Mouse (Mus musculus) left cerebral cortex, postnatal 25 days (tissue): ENCODE data around the gene Zic1. TPM values are rescaled to one million over a fixed set of nuclear protein-coding genes. Genes with fewer than 3 reads are reported as not detected.

ENCODE experiments used
- DNase-seq, 2 experiments: peaks; one replicate each; pipeline ENCODE4 v3.0.0; 2022; ENCODE audit warnings: low spot score in 2 of 2, mixed read lengths in 1 of 2
- intact Hi-C: fragments of 180-260 bp; cut with DNase I; formaldehyde crosslinking; loops from one replicate; pipeline ENCODE4 v1.15.1; 2025
- total RNA-seq, 2 experiments: library from RNA; stranded (reverse); gene quantifications; 2 replicates each; pipeline ENCODE4 v1.2.3; 2021

The Zic1 gene
- total RNA-seq = 10 to 100 TPM; 11.1 to 11.7 TPM

DNA sequence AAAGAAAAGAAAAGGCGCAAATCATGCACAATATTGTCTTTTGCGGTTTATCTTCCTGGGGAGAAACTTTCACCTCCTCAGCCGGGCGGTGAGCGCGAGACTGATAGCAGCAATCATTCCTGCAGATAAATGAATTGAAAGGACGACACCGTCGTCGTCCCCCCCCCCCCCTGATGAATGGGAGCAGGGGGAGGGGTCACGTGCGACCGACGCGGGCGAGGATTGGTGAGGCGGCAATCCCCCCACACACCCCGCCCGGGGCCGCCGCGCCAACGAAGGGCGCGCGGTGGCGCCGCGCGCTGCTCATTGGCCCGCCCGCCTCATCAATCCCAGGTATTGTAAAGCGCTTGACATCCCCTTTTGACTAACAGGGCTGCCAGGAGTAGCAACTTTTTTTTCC, at the start of gene Zic1:
TSS of gene Zic1 (minus strand) at position 147 of the 400 bp plus-strand sequence.
- no peak for DNase-seq
- intact Hi-C loops = loop anchor here (2.0 to 10.0 kb wide), 4 partner anchors 15 to 671 kb away; no protein-coding TSS in a partner anchor

DNA sequence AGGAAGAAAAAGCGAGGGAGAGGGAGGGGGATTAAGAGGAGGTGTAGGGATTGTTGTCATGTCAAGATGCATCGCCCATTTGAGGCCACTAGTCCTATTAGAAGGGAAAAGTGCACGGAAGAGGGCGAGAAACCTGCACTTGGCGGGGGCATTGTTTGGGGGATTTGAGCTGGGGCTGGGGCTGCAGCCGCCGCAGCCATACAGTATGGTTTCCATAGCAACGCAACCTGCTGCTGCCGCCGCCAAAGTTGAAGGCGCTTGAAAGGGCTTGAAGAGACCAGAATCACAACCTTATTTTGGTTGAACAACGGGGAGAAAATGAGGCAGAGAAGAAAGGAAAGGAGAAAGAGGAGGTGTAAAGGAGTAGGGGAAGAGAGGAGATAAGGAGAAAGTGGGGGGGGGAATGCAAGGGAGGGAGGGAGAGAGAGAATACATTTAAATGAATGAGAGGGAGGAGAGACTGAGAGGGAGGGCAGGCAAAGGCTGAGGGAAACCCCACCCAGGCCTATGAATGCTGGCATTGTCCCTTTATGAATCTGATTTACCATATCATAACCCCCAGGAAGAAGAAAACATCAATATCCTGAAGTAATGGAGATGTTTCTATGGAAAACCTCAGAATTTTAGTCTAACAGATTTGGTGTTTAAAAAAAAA, 48.5 kb upstream of the Zic1 start:
- intact Hi-C loops = no loop called here
- DNase-seq = no peak

DNA sequence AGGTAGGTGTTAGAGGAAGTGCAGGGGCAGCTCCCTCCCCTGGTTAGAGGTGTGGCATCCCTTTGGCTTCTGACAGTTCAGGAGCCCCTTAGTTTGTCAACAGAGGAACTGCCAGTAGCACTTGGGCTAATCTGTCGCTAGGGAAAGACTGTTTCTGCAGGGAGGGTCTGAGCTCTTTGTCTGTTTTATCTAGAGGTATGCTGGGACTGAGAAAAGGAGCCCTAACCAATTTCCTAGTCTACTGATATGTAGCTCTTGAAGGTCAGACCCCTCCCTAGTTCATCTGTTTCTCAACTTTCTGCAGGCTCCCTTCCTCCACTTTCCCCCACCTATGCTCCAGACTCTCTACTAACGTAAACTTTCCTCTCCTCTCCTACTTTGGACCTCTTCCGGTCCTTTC, 44.2 kb upstream of the Zic1 start:
- no peak for DNase-seq
- intact Hi-C loops = loop anchor here (5.0 to 10.0 kb wide), 2 partner anchors 42 to 1535 kb away; partner anchors contain the start of gene Zic1

DNA sequence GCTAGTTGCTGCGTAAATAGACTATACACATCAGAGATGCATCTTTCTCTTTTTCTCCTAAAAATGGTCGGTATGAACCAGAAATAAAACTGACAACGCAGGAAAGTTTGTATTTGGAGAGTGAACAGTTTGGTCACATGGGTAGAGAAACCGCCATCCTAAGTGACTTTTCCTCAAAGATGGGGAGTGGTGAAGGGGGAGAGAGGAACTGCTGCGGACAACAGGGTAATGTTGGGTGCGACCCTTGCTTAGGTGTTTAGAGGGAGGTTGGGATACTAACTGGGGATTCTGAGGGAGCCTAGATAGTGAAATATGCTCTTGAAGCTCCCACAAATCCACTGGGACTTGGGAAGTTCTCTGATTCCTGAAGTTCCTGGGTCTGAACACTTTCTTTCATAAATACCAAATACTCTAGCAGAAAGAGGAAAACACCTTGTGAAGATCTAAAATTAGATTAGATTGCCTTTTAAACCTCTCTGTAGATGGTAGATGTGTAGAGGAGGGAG, 40.7 kb upstream of the Zic1 start:
- DNase-seq = no peak
- intact Hi-C loops = loop anchor here (5.0 to 10.0 kb wide), 2 partner anchors 39 to 1532 kb away; partner anchors contain the start of gene Zic1

DNA sequence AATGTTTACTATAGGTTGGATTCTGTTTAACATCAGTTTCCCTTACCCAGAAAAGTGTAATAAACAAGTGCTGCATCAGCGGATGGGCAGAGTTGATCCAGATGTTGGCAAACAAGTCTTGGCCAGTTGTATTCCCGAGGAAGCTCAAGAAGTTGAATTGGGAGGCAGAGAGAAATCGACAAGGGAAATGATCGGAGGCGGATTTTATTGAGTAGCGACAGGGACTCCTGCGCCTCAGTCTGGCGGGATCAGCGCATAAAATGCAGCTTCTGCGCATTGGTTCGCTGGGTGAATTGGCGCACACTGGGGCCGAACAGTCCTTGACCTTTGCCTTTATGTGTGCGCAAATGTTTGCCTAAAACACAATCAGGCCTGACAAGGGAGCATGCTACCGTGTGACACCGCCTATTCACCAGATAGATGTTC, 40.2 kb upstream of the Zic1 start:
- DNase-seq = no peak
- intact Hi-C loops = loop anchor here (5.0 to 10.0 kb wide), 2 partner anchors 38 to 1531 kb away; partner anchors contain the start of gene Zic1

DNA sequence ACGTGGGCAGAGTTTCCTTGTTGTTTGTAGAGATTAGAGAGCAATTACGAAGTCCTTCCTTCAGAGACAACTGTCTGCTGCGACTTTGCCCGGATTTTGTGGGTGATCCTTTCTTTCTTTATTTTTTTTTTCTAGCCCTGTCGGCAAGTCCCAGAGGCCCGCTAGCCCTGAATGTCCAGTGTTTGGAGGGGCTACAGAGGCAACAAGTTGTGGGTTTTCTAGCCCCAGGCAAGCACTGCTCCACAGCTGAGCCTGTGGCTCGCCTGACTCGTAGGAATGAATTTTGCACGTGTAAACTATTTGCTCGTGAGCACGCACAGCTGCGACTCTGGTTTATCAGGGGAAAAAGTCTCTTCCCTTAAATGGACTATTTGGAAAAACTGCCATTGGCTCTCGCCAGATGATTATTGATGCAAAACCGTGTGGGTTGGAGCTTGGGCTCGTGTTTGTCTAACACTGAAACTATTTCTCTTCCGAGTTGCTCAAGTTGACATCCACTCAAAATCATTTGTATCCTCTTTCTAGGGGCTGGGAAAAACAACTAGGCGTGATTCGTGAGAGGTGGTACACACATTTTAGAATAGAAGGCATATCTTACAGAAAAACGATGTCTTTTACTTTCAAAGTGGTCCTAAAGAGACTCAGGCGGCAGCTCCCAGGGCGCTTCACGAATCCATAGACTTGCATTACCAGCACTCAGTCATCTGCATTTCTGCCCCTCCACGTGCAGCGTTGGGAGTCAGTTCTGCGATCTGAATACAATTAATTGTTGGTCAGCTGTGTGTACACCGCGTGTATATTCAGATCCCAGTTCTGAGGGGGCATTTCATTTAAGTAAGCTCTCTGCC, 39.5 kb upstream of the Zic1 start:
- intact Hi-C loops = loop anchor here (5.0 to 10.0 kb wide), 2 partner anchors 38 to 1530 kb away; partner anchors contain the start of gene Zic1
- no peak for DNase-seq

DNA sequence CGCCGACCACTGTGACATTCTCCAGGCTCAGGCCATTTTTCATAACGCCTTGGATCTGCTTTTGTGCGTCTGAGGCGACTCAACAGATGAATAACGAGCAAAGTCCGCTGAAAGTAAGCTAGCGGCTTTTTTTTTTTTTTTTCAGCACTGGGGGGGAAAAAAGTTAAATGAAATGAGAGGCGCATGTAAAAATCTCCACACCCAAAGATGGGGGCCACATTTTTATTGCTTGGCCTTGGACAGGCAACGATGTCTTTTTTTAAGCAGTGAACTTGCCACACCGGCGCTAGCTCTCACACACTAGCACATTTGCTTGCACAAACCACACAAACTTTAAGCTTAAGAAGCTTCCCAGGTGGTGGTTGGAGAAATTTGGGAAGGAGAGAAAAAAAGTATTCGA, 38.6 kb upstream of the Zic1 start:
- no peak for DNase-seq
- intact Hi-C loops = loop anchor here (10.0 kb wide), 1 partner anchor 1529 kb away; no protein-coding TSS in a partner anchor

DNA sequence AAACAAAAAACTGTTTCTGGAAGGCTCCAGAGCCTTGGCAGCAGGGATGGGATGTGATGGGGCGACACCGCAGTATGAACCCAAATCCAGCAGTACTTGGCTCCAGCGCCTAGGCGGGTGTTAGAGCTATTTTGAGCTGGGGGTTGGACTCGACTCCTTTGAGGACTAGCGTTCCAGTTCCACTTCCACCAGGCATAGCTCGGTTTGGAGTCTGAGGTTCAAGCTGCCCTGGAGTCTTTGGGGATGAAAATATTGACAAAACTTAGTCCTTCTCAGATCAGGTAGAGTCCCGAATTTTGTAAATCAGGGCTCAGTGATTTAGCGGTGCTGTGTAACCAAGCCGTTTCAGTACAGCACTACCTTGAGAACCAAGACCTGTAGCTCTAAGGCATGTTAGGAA, 35.9 kb upstream of the Zic1 start:
- intact Hi-C loops = loop anchor here (10.0 kb wide), 1 partner anchor 1527 kb away; no protein-coding TSS in a partner anchor
- no peak for DNase-seq

DNA sequence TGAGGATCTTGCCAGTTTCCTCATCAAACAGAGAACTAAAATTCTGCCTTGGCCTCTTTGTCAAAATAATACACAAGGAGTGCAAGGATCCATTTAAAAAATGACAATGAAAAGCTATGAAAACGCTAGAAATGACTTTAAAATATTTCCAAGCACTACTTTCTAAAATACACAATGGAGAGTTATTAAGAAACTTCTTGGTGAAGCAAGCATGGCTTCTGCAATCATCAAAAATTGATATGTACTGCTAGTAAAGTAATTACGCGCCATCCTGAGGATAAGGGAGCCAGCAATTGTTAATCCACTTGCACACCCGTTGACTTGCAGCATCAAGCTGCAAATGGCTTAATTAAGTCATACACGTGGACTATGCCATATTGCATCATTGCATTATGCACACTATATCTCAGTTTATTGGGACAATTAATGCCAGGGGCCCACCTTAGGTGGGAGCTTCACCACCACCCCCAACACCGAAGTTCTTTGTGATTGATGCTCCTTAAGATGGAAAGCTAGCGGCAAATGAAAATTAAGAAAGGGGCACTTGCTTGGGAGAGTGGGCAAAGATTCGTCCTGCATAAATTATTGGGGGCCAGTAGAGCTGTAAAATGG, 35.0 kb upstream of the Zic1 start:
- DNase-seq = no peak
- intact Hi-C loops = loop anchor here (10.0 kb wide), 1 partner anchor 1526 kb away; no protein-coding TSS in a partner anchor

DNA sequence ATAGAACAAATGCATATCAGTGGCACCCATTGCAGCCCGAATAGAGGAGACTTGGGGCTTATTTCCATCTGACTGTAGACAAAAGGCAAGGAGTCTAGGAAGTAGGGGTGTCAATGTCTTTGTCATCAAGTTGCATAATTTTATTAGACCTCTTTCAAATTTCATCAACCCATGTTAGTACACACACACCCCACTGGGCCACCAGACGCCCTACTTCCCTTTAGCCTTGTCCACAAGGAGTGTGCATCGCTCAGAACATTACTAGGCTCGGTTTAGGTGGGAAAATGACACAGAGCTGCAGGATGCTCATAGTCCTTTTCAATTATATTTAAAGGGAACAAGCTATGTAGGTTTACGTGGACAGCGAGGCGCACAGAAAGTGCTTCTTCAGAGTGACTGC, 34.4 kb upstream of the Zic1 start:
- no peak for DNase-seq
- intact Hi-C loops = loop anchor here (10.0 kb wide), 2 partner anchors 705 to 1525 kb away; no protein-coding TSS in a partner anchor

DNA sequence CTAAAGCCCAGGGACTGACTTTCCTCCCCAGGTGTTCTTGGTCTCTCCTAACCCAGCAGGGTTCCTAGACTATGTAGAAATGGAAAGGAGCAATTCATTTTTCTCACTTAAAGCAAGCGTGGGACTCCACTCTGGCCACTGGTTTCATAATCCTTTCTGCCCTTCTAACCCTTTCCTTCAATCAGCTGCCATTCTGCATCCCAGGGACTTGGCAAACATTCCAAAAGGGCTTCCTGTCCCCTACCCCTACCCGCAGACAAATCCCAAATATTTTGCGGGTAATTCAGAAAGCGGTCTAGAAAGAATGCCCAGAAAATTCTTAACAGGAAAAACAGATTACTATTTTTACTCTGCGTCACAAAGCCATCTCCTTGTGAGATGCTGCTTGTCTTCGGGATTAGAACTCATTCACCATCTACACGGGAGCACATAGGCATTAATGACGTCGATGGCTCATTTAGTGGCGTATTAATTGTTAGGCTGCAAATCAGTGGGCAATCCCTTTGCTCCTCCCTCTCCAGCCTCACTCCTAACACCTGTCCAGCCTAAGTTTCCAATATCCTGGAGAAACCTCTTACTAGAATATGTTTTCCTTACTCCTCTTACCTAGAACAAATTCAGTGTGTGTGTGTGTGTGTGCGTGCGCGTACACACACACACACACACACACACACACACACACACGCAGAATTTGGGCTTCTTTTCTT, 29.6 kb upstream of the Zic1 start:
- intact Hi-C loops = loop anchor here (10.0 kb wide), 1 partner anchor 700 kb away; no protein-coding TSS in a partner anchor
- DNase-seq = no peak

DNA sequence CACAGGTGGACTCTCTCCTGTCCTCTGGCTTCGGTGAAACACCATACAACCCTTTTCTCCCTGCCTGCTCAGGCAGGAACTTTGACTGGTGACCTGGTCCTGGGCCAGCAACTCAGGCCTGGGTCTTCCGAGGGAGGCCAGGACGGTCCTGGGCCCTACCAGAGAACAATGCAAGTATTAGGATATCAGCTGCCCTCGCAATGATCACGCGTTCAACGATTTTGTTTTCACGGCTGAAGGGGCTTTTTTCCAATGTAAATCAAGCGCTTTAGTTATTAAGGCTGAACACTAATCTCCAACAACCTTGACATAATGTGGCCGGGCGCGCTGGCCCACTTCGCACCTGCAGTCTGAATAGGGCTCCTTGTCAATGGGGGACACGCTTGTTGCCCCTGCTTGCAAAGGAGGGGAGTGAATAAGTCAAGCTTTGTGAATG, 28.6 kb upstream of the Zic1 start:
- intact Hi-C loops = loop anchor here (10.0 kb wide), 1 partner anchor 699 kb away; no protein-coding TSS in a partner anchor
- DNase-seq = no peak

DNA sequence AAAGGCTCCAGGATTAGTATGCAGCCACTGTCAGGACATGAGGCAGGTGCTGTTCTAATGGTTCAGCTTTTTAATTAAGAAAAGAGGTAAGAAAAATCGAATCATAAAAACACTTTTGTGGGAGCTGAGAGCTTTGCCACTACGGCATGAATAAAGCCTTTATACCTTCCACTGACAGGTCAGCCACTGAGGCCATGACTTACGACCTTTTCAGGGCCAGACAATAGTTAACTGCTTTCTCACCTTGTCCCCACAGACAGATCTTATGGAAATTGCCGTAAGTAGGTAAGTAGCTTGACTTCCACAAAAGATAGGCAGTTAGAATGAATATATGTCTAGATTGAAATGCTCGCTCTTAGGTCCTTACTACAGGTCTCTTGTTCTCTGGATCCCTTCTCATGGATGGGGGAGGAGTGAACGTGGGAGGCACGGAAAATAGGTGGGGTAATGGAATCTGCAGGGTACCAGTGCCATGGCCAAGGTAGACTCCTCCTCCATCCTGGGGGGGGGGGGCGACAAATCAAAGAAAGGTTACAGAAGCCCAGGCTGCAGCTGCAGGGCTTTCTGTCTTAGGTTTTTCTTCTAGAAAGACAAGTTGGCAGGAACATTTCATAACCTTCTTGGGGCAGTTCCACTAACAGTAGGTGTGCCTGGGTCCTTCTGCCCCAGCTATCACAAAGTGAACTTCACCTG, 27.9 kb upstream of the Zic1 start:
- no peak for DNase-seq
- intact Hi-C loops = loop anchor here (10.0 kb wide), 1 partner anchor 699 kb away; no protein-coding TSS in a partner anchor

DNA sequence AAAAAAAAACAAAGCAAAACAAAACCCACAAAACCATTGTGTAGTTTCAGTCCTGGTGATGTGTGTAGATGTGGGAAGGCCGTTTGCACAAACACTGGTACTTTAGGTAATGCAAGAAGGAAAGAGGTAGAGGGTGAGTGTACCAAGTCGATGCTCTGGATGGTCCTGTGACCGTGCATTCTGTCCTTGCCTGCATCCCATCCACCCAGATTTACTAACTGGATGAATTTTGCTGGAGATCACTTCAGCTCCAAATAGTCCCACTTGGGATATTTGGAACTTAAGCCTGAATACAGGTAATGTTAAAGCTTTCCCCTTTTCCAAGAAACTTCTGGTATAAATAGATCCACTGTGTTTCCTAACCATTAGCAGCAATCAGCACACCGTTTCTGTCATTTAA, 22.6 kb upstream of the Zic1 start:
- no peak for DNase-seq
- intact Hi-C loops = no loop called here

DNA sequence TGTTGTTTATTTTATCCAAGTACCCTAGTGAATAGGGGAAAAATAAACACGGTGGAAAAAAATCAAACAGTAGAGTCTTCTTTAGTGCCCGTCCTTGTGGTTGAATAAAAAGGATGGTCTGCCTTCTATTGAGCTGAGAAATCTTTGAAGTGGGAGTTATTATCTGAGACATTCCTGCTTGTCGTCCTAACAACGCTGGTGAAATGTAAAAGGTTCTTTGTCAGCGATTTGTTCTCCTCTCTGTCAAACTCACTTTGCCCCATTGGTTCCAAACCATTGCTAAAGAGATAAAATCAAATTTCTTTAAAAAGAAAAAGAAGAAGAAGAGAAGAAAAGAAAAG, 22.1 kb upstream of the Zic1 start:
- intact Hi-C loops = no loop called here
- DNase-seq = no peak

DNA sequence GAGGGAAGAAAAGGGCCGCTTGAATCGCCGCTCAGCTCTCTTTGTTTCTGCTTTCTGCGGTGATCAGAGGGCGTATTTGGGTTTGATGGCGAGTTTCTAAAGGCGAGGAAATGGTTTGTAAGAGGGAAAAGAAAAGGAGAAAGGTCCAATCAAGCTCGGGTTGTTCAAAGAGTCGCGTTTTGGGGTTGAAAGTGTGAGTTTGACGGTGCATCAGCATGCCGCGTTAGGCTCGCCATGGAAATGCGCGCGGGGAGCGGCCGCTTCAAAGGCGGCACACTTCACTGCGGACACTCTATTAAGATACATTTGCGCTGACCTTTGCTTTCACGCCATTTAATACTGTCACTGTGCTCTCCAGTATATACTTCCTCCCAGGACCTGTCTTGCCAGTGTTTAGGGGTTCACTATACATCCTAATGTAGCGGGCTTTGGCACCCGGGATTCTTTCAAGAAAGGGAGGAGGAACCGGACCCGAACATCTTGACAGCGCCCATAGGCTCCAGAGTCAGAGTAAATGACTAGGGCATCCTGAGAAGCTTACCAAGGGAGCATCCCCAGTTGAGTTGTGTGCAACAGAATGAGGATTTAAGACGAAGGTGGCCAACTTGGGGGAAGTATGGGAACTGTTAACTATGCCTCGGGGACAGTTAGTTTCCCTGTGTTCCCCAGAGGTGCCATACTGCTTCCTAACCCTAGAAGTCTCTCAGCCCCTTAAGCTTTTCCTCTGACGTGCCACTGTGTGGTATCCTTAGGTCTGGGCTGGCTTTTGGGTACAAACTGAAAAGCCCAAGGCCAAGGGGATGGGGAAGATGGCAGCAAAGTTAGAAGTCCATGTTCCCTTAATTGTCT, 21.5 kb upstream of the Zic1 start:
- intact Hi-C loops = no loop called here
- no peak for DNase-seq

DNA sequence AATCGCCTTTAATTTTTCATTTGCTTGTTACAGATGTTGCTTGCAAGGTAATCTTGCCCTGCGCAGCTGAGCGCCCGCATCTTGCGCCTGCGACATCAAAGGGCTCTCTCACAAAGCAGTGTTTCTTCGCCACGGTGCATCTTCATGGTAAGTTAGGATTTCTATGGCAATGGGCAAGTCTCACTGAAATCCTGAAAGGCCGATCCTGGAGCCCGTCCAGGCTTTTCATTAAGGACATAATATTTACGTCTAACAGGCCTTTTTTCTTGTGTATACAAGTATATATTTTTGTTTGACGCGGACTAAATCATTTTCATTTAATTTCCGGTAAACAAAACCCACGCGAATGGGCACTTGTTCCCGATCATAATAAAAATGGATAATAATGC, 20.9 kb upstream of the Zic1 start:
- intact Hi-C loops = no loop called here

More for the DNA sequence above, 20.9 kb upstream of the Zic1 start:
- no peak for DNase-seq
